Mouse (Mus musculus) cerebellum, adult 11 months (tissue): ENCODE data around the gene Ascc3.

Experiments used
- DNase-seq: peaks from one replicate; pipeline ENCODE4 v3.0.0; 2022

Gene Ascc3

DNA sequence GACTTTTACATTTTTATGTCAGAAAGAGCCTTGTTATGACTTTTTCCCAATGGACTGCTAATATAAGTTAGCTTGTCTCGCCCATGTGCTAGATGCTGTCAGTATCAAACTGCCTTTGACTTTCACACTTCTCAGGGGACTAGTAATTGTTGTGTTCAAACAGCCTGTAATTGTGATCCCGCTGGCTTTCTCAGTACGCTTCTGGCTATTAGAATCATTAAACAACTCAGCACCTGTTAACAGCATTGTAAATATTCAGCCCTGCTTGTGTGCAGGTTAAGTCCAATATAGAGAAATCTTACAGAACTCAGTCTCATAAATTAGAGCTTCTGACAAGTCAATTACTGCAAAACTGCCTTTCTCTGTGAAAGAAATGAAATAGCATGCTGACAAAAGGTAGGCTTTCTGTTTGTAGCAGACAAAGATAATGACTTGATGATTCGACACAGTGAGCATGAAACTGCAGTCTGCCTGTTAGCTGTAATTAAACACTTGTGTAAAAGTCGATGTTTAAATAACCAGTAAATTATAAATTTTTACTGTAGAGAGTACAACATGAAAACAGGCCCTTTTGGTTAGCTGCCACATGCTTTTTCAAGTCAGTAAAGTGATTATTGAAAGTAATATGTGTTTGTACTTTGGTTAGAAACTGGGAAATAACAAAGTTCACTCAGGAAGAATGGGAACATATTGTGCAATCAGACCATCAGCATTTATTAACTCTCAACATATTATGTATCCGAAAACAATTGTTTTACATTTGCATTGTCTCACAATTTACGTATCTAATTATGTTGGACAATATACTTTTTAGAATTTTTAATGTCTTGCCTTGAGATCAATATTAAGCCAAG is 171.2 kb downstream of the Ascc3 start:
- DNase-seq = no peak

DNA sequence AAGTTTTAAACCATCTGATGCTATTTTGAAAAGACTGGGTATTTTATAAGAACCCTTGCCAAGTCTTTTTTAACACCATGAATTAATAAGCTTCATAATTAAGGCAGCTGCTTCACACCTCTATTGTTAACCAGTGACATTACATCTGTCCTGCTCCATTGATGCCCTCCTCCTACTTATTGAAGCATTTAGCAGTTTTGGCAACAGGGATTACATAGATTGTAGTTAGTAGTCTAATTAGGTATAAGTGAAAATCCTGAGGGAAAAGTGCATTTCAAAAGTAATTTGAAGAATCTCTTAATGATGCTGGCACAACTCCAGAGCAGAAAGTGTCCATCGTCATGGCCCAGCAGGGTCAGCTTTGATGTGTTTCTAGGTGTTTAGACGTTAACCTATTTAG is 180.3 kb downstream of the Ascc3 start:
- DNase-seq = no peak

DNA sequence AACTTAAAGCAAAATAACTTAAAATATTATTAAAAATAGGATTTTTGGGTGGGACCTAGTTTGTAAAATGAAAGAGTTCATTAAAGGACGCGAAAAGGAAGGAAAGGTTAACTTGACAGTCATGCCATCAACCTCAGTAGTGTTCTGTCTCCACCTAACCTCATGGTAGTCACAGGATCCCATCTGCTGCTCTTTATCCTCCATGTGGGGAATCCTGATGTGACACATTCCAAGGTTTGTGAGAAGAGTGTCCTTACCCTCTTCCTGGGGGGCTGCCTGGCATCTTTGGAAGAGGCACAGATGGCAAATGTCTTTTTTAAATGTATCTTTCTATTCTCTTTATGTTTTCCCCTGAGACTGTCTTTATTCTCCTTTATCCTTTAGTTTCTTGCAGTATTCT is 181.4 kb downstream of the Ascc3 start:
- DNase-seq = no peak

DNA sequence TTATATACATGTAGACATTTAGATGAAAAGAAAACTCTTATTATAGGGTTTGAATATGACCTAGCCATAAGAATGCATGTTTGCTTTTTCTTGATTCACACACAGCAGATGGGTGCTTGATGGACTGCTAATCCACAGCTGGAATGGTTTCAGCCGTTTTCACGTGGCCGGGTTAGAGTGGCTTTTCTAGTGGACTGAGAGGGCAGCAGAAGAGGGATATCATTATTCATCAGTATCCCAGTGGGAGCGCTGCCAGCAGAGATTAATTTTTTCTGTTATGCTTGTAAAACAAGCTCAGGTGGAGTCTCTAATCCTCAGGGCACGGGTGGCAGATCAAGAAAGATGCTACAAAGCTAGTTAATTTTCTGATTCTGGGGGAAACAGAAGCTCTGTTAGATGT is 200.4 kb downstream of the Ascc3 start:
- peak; percentile 4 for DNase-seq

DNA sequence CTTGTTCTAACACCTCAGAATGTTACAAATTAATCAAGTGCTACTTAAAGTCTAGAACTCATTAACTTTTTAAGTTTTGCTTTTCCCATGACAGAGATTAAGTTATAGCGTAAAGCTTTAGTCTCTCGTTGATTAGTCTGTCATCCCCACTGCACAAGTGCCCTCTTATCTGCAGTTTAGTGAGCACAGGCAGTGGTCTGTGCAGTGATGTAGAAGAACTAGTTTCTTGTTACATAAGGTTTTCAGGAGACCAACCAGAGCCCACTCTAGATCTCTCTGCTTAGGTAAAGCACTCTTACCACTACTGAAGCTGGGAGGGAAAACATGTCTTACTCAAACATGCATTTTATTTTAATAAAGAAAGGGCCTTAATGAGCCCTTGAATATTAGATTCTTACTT is 209.1 kb downstream of the Ascc3 start:
- DNase-seq = no peak

DNA sequence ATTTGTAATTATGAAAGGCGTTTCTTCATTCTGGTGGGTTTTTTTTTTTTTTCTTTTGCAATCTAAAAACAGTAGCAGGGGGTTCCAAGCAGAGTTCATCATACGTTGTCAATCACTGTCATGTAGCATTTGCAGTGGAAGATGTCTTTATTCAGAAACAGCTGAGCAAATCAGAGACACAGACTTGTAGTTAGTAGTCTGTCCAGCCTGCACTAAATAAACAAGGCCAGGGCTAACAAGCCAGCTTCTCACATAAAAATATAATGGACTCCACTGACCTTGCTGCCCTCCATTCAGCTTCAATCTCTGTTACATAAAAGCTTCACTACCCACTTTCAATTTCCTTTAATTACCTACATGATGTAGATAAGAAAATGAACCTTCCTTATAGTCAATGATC is 209.9 kb downstream of the Ascc3 start:
- DNase-seq = no peak

DNA sequence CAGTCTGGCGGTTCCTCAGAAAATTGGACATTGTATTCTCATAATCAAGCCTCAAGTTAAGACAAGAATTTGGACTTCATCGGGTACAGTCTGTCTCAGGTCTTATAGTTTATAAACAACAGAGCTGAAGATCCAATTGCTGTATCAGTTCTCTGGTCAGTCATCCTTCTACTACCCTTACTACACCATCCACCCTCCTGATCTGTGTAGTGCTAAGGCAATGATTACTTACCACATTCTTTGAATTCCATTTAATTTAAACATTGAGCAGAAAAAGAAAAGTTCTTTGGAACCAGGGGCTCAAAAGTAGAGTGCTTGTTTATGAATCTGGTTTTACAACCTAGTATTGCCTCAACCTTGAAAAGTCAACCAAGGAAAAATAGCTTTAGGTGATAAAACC is 213.7 kb downstream of the Ascc3 start:
- no peak for DNase-seq

DNA sequence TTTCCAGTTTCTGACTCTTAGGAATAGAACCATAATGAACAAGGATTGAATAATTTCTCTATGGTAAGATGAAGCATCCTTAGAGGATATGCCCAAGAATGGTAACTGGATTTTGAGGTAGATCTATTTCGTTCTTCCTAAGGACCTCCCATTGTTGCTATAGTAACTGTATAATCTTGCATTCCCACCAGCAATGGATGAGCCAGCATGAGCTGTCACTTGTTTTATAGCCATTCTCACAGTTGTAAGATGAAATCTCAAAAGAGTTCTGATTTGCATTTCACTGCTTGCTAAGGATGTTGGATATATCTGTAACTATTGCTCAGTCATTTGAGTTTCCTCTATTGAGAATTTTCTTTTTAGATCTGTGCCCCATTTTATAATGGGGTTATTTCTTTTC is 229.9 kb downstream of the Ascc3 start:
- no peak for DNase-seq

DNA sequence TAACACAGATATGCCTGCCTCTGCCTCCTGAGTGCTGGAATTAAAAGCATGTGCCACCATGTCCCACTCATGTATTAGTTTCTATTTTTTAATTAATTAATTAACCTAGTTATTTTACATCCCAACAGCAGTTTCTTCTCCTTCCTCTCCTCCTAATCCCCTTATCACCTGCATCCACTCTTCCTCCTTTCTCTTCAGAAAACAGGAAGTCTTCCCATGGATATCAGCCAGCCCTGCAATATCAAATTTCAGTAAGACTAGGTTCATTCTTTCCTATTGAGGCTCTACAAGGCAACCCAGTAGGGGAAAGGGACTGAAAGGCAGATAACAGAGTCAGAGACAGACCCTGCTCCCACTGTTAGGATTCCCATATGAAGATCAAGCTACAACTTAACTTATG is 234.4 kb downstream of the Ascc3 start:
- no peak for DNase-seq

DNA sequence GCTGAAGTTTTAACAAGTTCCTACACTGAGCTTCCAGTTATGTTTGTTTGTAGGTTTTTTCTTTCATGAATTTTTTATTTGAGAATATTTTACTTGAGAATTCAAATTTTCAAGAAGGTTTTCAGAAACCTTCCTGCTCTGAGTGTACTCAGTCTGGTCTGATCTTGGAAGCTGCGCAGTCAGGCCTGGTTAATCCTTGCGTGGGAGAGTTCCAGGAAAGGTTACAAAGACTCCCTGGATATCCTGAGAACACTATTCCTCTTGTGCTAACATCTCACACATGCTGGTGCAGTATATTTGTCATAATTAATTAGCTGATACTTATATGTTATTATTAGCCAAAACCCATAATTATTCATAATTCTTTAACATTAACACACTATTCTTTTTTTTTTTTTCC is 242.1 kb downstream of the Ascc3 start:
- DNase-seq = no peak

DNA sequence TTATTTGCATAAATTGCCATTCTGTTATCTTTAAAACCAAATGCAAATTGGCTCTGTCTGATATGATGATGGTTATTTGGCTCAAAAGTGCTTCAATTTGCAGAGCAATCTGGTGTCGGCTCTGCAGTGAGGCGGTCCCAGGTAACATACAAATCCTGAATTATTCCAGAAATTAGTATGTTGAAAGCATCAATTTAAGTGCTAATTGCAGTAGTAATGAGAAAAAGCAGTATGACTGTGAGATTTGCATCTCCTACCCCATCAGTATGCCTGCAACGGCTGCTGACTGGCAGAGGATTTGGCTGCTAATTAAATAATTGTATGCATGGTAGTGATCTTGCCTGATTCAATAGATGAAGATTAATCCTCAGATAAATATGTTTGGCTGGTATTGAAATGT is 250.9 kb downstream of the Ascc3 start:
- DNase-seq = no peak

DNA sequence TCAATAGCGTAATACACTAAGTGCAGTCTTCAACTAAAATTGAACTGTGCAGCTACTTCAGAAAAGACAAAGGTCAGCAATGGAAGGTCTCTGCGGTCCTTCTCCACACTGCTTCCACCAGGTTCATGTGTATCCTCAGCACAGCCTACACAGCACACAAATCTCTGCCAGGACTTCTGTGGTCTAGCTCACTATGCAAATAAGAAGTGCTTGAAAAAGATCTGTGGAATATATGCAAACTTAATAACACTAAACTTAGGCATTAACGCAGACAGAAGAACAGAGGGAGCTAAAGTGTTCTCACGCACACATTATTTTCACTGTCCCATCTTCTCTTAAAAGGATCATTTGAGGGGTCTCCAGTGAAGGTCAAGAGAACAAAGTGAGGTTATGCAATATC is 275.7 kb downstream of the Ascc3 start:
- no peak for DNase-seq

DNA sequence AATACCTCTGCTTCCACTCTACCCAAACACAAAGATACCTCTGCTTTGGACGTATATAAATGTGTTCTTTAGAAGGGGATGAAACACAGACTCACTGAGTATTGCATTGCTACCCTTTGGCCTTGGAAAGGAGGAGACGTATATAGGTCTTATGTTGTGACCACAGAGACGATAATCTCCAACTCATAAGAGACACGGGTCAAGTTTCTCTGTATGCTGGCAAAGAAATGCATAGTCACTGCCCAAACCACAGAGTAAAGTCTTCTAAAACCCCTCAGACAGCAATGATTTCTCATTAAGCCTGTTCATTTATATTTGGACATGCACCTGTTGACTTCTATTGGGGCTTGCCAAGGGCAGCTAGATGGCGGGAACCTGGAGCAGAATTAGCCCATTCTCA is 284.5 kb downstream of the Ascc3 start:
- DNase-seq = no peak

DNA sequence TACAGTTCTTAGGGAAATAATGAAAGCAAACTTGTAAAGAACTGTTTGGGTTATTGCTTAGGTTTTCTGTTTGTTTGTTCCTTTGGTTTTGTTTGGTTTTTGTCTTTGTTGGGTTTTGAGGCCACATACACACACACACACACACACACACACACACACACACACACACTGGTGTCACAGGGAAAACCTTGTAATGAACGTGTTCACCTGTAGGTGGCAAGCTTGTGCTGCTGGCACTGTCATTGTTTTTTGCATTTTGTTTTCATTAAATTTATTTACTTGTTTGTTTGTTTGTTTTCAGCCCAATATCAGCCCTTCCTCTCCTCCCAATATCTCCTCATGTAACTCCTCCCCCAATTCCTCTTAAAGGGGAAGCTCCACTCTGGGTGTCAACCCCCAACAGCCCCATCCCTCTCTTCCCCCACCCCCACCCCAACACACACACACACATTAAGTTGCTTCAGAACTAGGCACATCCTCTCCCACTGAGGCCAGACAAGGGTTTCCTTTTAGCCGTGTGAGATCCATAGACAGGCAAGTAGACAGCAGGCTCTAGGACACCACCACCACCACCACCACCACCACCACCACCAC is 289.1 kb downstream of the Ascc3 start:
- DNase-seq = no peak

DNA sequence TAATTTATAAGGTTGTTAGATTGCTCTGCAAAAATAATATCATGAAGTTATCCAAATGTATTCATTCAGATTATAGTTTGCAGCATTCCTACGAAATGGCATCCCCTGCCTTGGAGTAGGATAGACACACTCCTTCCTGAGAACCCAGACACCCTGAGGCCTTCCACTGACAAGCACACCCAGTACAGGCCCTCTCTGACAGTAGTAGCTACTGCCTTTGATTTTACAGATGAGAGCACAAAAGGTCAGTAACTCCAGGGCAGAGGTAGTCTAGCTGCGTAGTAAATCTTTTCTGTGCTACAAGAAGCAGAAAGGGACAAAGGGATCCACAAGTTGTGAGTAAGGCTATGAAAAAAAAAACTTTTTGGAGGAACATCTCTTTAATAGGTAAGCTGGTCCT is 289.9 kb downstream of the Ascc3 start:
- DNase-seq = no peak

DNA sequence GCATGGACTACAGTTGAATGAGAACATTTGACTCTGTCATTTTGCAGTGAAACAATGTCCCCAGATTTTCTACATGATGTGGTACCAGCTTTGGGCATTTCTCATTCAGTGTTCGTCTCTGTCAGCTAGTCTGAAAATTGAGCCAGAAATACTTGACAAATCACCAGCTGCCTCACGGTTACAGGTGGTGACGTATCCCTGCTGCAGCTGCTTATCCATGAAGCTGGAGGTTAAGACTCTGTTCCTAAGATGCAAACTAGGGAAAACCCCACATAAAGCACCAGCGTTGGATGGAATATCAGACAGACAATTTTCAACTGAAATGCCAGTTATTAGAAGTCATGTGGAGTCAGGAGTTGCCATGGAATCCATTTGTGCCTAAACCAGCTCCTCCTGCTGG is 293.8 kb downstream of the Ascc3 start:
- no peak for DNase-seq

DNA sequence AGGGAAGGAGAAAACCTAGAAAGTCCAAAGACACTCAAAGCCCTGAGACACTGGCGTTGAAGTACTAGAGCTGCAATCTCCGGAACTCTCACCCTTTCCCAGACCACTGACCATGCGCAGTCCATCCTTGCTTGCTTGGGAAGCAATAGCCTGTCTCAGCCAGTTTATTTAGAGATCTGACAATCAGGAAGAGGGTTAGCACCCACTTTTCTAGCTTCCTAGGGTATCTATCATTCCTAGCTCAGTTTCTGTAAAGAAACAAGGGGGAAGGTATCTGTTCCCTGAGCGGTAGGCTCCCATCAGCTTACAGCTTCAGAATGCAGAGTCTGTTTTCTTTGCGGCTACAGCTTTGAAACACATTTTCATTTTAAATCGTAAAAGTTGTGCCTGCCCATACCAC is 298.2 kb downstream of the Ascc3 start:
- DNase-seq = no peak

DNA sequence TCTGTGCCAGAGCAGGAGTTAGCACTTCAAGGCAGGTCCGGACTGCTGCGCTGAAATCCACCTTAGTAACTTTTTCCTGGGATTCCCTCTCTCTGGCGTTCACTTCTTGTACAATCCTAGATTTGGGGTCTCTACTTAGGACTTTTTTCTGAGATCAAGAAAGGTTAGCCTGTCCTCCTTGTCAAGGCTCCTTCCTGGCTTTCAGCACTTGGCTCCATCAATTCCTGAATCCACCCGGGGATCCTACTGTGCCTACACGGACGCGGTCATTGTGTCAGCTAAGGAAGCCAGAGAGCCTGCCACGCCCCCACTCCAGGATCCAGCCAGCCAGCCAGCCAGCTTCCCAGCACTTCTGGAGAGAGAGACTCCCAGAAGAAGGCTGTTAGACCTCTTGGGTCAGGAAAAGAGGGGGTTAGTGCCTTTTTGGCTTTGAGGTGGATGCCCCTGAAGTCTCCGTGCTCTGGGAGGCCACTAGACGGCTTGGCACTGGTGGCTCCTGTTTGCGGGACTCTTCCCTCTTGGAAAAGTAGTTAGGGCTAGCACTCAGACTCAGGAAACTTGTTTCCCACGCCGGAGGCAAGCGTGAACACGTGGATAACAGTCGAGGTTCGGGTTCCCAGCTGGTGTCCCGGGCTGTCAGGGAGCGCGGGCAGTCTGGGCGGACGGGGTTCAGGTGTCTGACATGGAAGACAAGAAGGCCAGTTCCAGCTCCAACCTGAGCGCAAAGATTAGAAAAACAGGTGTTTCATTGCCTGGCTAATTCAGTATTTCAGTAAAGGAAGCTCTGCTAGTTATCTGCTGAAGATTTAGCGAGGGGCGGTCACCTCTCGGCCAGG is 299.6 kb downstream of the Ascc3 start:
- no peak for DNase-seq

DNA sequence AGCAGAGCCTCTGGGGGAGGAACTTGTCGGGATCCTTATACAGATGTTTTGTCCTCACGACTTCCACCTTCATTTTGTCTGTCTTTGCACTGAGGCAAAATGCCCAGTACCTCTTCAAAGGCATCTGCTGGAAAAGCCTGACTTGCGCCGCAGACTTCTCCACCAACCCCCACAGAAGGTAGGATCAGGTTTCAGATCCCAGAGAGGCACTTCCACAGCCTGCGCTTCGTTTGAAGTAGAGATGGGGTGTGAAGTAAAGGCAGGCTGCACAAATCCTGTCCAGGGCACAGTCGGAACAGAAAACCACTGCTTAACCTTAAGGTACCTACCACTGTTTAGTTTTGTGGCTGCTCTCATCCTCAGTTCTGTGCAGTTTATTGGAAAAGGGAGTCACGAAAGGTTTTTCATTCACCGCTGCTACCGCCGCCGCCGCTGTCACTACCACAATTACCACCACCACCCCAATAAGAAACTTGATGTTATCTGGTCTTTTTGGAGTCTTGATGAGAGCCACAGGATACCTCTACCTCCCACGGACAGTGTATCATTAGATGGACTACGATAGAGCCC is 300.4 kb downstream of the Ascc3 start:
- DNase-seq = no peak

DNA sequence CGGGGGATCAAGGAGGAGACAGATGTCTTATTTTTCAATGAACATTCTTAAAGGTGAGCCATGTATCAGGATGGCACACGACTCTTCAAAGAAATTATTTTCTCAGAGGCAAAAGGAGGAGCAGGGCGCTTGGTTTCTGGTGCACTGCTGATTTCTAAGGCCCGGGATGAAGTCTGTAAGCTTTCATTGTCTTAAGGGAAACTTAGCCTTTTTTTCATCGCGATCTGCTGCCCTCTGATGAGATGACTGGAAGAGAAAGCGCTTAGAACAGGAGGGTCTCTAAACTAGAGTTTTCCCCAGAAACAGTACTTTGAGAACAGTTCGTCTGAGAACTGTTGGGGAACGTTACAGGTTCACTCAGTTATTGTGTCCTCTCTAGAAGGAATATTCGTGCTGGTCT is 301.1 kb downstream of the Ascc3 start:
- DNase-seq = no peak

DNA sequence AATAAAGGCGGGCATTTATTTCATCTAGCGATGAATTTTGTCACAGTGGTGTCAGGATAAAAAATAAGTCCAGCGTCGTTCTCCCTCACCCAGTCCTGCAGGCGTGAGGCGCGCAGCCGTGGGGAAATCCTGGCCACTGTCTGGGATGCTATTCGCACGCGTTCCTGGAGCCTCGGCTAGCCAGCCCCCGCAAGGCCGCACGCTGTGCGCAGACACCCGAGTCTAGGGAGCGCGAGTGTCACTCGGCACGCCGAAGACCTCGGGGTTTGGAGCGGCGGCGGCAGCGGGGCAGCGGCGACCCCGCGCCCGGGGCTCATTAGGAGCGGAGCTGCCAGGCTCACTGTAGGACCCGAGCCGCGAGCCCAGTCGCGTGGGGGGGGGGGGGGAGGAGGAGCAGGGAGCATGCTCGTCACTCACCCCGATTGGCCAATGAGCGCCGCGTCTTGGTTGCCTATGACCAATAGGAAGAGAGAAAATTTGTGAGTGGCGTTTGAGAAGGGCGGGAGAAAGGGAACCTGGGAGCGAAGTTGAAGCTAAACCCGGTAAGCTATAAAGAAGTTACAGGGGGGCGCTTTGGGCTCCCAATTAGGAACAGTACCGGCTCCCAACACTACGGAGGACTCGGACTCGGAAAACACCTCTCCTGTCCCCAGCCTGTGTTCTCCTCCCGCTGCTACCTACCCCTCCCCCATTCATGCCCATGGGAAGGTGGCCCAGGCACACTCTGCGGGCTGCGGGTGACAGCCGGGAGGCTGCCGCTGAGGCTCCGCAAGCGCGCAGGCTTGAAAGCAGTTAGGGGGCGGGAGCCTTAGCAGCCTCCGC is 301.9 kb downstream of the Ascc3 start, which contains the start of gene Sim1:
Gene Sim1 (plus strand): TSS at position 585 of the 822 bp plus-strand sequence.
- no peak for DNase-seq

DNA sequence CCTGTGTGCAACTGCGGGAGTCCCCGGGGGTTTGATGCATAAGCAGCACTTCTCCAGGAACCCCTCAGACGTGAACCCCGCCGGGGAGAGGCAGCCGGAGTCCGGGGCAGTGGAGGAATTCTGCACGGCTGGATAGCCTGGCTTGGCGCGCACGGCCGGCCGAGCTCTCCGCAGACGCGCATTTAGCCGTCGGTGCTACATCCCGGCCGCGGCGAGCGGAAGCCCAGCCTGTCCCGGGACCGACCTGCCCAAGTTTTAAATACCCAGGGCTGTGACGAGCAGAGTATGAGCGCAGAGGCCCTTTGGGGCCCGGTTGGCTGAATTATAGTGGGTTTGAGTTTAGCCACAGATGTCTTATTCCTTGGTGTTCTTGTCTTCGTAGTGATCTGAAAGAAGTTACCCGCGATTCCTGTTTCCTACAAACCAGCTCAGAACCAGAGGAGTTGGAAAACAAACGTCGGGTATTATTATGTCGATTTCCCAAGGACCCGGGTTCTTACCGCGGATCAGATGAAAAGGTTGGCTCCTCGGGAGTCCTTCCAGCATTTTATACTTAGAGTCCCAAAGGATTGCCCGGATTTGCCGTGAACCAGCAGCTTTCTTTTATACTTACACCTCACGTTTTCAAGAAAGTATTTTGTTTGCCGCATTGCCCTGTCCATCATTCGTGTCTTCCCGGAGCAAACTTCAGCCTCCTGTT is 302.8 kb downstream of the Ascc3 start:
- no peak for DNase-seq
